Mouse (Mus musculus): ENCODE measurements at regions not wholly inside any gene's neighbourhood (a gene's known extent, or its start where the extent isn't known, plus 50 kb on each side); places are given as distances from the start of the nearest gene placed in this dataset.

DNA sequence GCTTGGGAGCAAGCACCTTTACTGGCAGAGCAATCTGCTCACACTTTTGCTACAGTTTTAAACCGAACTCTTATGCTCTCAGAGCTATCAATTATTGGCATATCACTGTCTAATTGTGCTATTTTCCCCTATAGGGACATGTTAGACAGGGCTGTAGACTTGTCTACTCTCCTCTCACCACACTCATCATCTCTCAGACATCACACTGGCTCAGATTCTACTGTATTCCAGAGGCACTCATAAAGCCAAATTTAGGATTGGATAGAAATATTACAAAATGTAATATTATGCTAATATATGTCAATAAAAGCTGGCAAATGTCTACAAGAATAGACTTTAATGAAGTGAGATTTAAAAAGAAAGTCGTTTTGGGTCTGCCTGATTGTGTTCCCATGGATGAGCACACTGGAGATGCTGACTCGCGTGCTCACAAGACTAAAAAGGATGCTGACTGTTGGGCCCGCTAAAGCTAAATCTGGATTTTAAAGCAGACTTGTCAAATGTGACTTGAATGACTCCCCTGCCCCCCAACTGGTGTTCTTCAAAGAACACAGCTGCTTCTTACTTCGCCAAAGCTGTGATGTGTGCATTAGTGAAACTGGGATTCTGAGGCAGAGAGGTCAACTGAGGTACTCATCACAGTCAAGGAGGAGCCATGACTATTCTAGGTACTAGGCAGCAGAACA is 424.3 kb upstream of the Sptlc3 start:
- no peaks in the 10 kb centered on the region for H3K27me3 ChIP-seq (ENCODE audit: insufficient read depth, low read length)
- WGBS (ENCODE audit: insufficient replicate concordance) = 66% methylated on average over 6 of the region's 6 CpGs
- H3K9ac ChIP-seq (replicated peaks) = no peak overlapping the region
- H3K4me1 ChIP-seq (ENCODE audit: insufficient read depth) = no peaks in the 10 kb centered on the region
- TF ChIP-seq CTCF (IDR thresholded peaks at IDR 0.05; ENCODE audit: low read depth) (no peak), EP300 (IDR thresholded peaks at IDR 0.05; ENCODE audit: low read depth) (no peak)
- H3K4me3 ChIP-seq (ENCODE audit: low read depth, low read length) = no peak overlapping the region
- no peak overlapping the region for H3K4me2 ChIP-seq (ENCODE audit: low read depth, low read length)
- H3K27ac ChIP-seq (ENCODE audit: low read depth) = no peak overlapping the region
- no peaks in the 10 kb centered on the region; the same call in 1 of the 2 replicates for H3K9me3 ChIP-seq (ENCODE audit: low read length)
- ATAC-seq (no peak), DNase-seq (no peak)
- H3K36me3 ChIP-seq (replicated peaks; ENCODE audit: insufficient read depth, low read length) = no peaks in the 10 kb centered on the region

- Histone ChIP-seq H3K9me3 (ENCODE audit: low read length) (no peaks in the 10 kb centered on the region; the same call in 1 of the 2 replicates), H3K27me3 (ENCODE audit: insufficient read depth, low read length) (no peaks in the 10 kb centered on the region), H3K4me3 (ENCODE audit: low read depth, low read length) (no peak overlapping the region), H3K9ac (replicated peaks) (no peak overlapping the region), H3K27ac (ENCODE audit: low read depth) (no peak overlapping the region), H3K36me3 (replicated peaks; ENCODE audit: insufficient read depth, low read length) (no peaks in the 10 kb centered on the region), H3K4me2 (ENCODE audit: low read depth, low read length) (no peak overlapping the region), H3K4me1 (ENCODE audit: insufficient read depth) (no peaks in the 10 kb centered on the region)
- 47% methylated on average over 1 of the region's 1 CpGs for WGBS (ENCODE audit: insufficient replicate concordance)
- DNase-seq = no peak
- no peak for ATAC-seq
- TF ChIP-seq CTCF (IDR thresholded peaks at IDR 0.05; ENCODE audit: low read depth) (no peak), EP300 (IDR thresholded peaks at IDR 0.05; ENCODE audit: low read depth) (no peak)
Measured at GRCm38 (mm10) chr2:139071690-139072089, 422.0 kb upstream of the Sptlc3 start.

GRCm38 (mm10) chr2:139093487-139094066 is 400.1 kb upstream of the Sptlc3 start:
- DNase-seq = no peak
- 0 out of 2 replicates have a peak, but pooled peaks cover 2% of the 10 kb centered on the region for H3K9me3 ChIP-seq (ENCODE audit: low read length)
- ATAC-seq = no peak
- H3K4me3 ChIP-seq (ENCODE audit: low read depth, low read length) = no peak overlapping the region
- 74% methylated on average over 6 of the region's 6 CpGs for WGBS (ENCODE audit: insufficient replicate concordance)
- no peak for TF ChIP-seq CTCF (IDR thresholded peaks at IDR 0.05; ENCODE audit: low read depth)
- H3K9ac ChIP-seq (replicated peaks) = no peak overlapping the region
- no peaks in the 10 kb centered on the region for H3K27me3 ChIP-seq (ENCODE audit: insufficient read depth, low read length)
- H3K27ac ChIP-seq (ENCODE audit: low read depth) = no peak overlapping the region
- no peaks in the 10 kb centered on the region for H3K4me1 ChIP-seq (ENCODE audit: insufficient read depth)
- no peaks in the 10 kb centered on the region for H3K36me3 ChIP-seq (replicated peaks; ENCODE audit: insufficient read depth, low read length)
- H3K4me2 ChIP-seq (ENCODE audit: low read depth, low read length) = no peak overlapping the region

DNA sequence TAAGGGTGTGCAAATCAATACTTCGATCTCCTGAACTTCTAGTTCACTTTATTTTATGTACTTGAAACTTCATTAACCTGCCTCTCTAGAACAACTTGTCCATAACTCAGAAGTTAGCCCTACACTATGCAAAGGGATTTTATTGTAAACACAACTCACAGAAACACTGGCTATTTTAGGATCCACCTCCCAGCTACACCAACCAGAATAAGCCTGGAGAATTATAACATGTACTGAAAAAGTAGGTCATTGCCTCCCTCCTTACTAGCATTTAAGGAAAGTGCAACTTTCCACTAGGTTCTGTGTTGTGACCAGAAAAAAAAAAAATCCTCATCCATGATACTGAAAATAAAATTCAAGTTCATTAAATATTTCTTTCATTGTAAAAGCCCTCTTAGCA is 382.0 kb upstream of the Sptlc3 start:
- no peak for DNase-seq
- Histone ChIP-seq H3K4me3 (ENCODE audit: low read depth, low read length) (no peak overlapping the region), H3K27me3 (ENCODE audit: insufficient read depth, low read length) (no peaks in the 10 kb centered on the region), H3K4me2 (ENCODE audit: low read depth, low read length) (no peak overlapping the region), H3K27ac (ENCODE audit: low read depth) (no peak overlapping the region), H3K4me1 (ENCODE audit: insufficient read depth) (no peaks in the 10 kb centered on the region), H3K36me3 (replicated peaks; ENCODE audit: insufficient read depth, low read length) (no peaks in the 10 kb centered on the region), H3K9ac (replicated peaks) (no peak overlapping the region), H3K9me3 (ENCODE audit: low read length) (no peaks in the 10 kb centered on the region)
- WGBS (ENCODE audit: insufficient replicate concordance) = 65% methylated on average over 1 of the region's 1 CpGs
- no peak for TF ChIP-seq CTCF (IDR thresholded peaks at IDR 0.05; ENCODE audit: low read depth)
- TF ChIP-seq EP300 (IDR thresholded peaks at IDR 0.05; ENCODE audit: low read depth) = no peak
- no peak for ATAC-seq

- no peak for ATAC-seq
- no peak for DNase-seq
- WGBS (ENCODE audit: insufficient replicate concordance) = 77% methylated on average over 4 of the region's 4 CpGs
- H3K4me2 ChIP-seq (ENCODE audit: low read depth, low read length) = no peak overlapping the region
- no peaks in the 10 kb centered on the region for H3K36me3 ChIP-seq (replicated peaks; ENCODE audit: insufficient read depth, low read length)
- no peaks in the 10 kb centered on the region for H3K9me3 ChIP-seq (ENCODE audit: low read length)
- no peak overlapping the region for H3K27ac ChIP-seq (ENCODE audit: low read depth)
- no peak overlapping the region for H3K4me3 ChIP-seq (ENCODE audit: low read depth, low read length)
- no peak overlapping the region for H3K9ac ChIP-seq (replicated peaks)
- H3K4me1 ChIP-seq (ENCODE audit: insufficient read depth) = no peaks in the 10 kb centered on the region
- no peaks in the 10 kb centered on the region for H3K27me3 ChIP-seq (ENCODE audit: insufficient read depth, low read length)
- TF ChIP-seq CTCF (IDR thresholded peaks at IDR 0.05; ENCODE audit: low read depth) (no peak), EP300 (IDR thresholded peaks at IDR 0.05; ENCODE audit: low read depth) (no peak)
Measured at GRCm38 (mm10) chr2:139114523-139114922, 379.2 kb upstream of the Sptlc3 start.

DNA sequence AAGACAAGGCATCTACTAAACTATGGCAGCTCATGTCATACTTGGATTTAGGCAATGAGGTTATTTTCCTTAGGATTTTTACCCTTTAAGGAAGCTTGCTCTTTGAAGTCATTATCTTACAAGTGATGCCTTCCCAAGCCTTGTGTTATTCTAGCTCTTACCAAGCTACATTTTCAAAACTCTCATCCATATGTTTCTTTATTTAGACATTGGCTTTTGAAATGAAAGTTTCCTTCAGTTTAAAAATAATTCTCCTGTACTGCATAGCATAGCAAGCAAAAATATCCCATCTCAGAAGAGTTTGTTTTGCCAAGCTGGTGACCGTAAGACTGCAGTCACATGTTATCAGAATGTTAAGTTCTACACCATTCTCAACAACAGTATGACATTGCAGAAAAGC is 372.8 kb upstream of the Sptlc3 start:
- Histone ChIP-seq H3K36me3 (replicated peaks; ENCODE audit: insufficient read depth, low read length) (no peaks in the 10 kb centered on the region), H3K9ac (replicated peaks) (no peak overlapping the region), H3K27ac (ENCODE audit: low read depth) (no peak overlapping the region), H3K4me2 (ENCODE audit: low read depth, low read length) (no peak overlapping the region), H3K4me1 (ENCODE audit: insufficient read depth) (no peaks in the 10 kb centered on the region), H3K27me3 (ENCODE audit: insufficient read depth, low read length) (no peaks in the 10 kb centered on the region), H3K9me3 (ENCODE audit: low read length) (no peaks in the 10 kb centered on the region), H3K4me3 (ENCODE audit: low read depth, low read length) (no peak overlapping the region)
- no peak for DNase-seq
- ATAC-seq = no peak
- TF ChIP-seq EP300 (IDR thresholded peaks at IDR 0.05; ENCODE audit: low read depth) (no peak), CTCF (IDR thresholded peaks at IDR 0.05; ENCODE audit: low read depth) (no peak)
- WGBS (ENCODE audit: insufficient replicate concordance) = 89% methylated on average over 1 of the region's 1 CpGs

All from liver, postnatal 0 days (tissue).